Mouse (Mus musculus) left cerebral cortex, adult 8-10 months (tissue): ENCODE results near the gene Stx6. TPM values are rescaled to one million over a fixed set of nuclear protein-coding genes. Genes with fewer than 3 reads are reported as not detected.

Experiments
- DNase-seq, 2 experiments: peaks; one replicate each; pipeline ENCODE4 v3.0.0; 2022; ENCODE audit warnings: low spot score in 2 of 2
- total RNA-seq, 4 experiments: library from RNA; stranded (reverse); gene quantifications; 2 replicates each; pipeline ENCODE4 v1.2.4; 2022

Stx6 gene
- 100 to 1,000 TPM; 117 to 129 (median 119) TPM for total RNA-seq

DNA sequence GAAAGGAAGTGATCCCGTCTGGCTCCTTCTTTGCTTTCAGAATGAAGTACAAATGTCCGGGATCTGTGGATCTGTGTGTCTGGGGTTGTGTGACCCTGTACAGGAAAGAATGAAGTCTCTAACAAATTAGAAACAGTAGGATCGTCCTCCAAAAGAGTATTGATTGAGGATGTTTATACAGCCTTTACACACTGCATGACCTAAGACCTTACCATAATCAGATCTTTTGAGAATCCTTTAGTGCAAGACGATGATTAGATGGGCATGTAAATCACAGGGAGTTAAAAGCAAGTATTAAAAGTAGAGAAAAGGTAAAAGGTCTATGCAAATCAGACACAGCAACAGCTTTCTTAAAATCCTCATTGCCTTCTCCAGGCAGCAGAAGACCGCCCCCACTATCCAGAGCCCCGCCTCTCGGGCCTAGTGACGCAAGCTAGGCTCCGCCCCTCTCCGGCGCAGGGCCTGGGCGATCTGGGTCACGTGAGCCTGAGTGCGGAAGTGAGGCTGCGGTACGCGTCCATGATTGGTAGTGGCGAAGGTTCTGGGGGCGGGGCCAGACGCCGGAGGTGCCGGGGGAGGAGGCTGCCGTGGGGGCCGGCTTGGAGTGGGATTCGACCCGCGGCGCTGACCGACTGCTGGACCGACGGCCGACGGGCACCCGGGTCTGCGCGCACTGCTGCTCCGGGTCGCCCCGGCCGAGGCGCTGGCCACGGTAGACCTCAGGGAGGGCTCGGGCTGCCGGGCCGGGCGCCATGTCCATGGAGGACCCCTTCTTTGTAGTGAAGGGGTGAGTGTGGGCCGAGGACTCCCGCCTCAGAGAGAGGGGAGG, at the start of gene Stx6:
Gene Stx6 (plus strand): TSS at position 575 of the 829 bp plus-strand sequence.
- peak; percentile 92 to 96 for DNase-seq

DNA sequence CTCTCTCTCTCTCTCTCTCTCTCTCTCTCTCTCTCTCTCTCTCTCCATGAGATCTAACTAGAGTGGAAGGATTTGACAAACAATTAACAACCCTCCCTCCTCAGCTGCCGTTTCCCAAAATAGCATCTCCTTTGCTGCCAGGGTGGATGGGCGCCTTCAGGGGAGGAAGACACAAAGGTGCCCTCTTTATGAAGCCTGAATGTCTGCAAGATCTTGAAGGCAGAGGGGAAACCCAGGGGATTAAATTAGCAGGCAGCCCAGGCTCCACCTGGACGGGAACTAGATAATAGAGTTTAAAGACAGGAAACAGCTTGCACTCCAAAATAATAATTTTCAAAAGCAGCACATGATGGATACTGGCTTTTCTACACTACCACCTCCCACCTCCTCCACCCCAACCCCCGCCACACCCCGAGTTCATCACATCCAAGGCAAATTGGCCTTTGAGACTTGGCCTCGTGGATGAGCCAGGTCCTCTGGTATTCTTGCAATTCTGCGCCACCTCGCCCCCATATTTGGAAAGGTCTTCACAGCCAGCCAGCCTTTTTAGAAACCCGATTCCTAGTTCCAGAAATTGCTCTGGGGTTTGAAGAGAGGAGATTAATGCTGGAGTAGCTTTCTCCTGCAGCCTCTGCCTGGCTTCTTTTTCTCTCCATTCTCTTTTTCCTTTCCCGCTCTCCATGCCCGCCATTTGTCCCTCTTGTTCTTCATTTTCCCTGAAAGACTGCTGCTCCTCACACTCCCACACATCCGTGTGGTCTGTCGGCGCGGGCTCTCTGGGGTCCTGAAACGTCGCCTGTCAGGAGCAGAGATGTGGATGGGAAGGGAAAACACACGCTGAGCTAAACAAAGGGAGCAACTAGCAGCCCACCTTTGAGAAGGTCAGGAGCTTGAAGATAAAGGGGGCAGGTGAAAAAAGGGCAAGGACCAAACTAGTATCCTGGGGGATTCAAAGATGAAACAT, 48.8 kb upstream of the Stx6 start:
- DNase-seq, result no peak

DNA sequence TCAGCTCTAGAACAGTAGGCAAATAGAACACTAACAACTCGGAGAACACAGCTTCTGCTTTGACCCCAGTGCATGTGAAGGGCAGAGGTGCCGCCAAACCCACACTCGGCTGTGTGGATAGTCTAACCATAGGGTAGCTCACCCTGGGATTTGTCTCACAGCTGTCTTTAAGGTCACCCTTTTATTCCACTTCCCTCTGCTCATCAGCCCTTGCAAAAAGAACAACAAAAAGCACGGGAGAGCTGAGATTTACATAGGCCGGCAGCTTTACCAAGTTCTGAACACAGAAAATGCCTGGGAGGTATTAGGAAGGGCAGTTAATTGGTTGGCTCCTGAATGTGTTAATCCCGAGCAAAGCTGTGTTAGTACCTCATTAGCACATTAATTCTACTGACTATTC, 47.0 kb upstream of the Stx6 start:
- DNase-seq, result no peak

DNA sequence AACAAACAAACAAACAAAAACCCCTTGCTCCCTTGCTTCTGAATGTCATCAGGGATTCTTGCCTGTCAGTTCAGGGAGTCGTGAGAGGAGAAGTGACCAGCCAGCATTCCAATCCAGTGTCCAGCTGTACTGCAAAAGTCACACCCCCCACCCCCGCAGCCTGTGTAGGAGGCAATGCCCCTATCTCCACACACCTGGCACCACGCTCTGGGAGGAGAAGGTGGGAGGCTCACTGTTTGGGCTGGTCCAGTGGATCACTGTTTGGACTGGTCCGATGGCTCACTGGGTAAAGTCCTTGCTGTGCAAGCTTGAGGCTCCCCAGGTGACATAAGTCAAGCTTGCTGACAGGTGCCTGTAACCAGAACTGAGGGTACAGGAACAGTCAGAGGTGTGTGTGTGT, 46.4 kb upstream of the Stx6 start:
- DNase-seq, result no peak

- DNase-seq, result no peak
Observed at GRCm38 (mm10) chr1:155112875-155113274, 45.6 kb upstream of the Stx6 start.

DNA sequence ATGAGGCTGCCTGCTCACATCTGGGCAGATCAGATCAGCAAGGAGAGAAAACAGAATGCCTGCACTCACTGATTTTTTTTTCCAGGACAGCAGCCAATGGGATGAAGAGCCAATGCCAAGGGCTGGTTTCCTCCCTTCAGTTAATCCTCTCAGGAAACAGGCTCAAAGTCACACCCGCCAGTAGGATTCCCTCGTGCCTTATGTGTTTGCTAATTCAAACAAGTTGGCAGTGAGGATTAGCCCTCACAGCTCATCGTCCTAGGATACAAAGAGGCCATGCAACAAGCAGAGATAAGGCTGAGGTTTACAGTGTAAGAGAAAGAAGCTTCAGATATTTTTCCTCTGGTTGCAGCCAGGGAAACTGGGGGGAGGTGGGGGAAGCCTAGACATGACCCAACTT, 44.6 kb upstream of the Stx6 start:
- no peak for DNase-seq

GRCm38 (mm10) chr1:155119719-155120118, 38.8 kb upstream of the Stx6 start:
- DNase-seq, result no peak

DNA sequence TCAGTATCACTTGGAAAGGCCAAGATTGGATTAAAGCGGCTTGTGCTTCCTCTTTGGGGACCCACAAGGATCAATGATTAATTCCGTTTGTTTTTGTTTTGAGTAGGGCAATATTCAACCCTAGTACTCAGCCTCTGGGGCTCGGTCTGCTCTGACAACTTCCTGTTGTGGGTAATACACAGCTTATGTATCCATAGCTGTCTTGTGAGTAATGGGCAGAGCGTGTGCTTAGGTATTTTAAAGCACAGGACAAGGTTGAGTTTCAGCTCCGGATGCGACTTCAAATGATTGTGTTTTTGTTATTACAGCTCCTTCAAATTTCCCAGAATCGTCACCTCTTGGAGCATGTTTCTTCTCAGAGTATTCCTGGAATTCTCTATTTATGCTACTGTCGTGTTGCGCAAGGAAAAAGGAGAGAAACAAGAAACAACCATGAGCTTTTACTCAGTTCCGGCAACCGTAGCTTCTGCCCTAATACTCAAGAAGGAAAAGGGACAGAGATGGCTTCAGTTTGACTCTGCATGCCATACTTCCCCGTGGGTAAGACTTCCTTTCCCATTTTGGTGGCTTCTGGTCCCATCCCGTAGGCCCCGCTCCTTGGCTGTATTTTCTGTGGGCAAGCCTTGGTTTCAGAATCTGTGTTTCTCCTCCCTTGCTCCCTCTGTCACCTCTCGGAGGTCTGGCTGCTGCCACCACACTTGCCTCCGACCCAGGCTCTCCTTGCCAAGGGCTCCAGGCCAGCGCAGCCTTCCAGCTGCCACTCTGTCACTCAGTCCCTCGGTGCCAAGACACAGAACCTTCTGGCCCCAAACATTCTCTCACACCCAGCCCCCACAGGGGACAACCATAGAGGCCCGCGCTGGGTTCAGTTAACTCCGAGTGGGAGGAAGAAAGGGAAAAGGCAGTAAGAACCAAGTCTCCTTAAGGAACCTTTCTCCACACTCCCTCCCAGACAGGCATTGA, 36.3 kb upstream of the Stx6 start:
- DNase-seq, result peak in 1 of 2 experiments; percentile 27

DNA sequence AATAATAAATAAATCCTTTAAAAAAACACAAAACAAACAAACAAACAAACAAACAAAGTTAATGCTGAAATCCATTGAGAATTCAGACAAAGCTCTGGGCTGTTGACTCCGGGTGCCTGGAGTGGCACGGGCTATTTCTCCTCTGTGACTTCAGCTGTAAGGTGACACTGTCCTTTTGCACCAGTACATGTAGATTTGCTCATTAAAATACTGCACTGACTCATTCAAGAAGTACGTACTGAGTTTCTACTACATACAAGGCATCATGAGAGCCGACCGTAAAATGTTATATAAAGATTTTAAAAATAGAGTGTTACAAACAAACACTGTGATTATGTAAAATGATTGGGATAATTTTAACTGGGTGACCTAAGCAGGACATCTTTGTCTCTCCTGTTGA, 34.1 kb upstream of the Stx6 start:
- DNase-seq, result no peak

DNA sequence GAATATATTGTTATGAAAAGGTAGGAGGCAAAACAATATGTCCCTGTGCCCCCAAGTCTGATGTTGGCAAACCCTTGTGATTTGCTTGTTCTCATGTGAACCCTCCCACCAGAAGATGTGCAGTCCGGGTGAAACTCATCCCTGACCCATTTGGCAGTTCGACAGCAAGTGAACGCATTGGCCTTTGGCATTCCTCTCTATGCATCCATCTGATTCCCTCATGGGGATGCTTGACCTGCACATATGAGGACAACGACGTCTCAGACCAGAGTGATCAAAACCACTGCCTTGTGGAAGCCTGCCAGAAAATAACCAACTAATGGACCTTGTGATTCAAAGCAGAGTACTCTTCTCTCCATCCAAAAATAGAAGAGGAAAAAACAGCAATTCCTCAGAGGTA, 31.8 kb upstream of the Stx6 start:
- no peak for DNase-seq

GRCm38 (mm10) chr1:155127429-155127934, 31.0 kb upstream of the Stx6 start:
- DNase-seq, result no peak

- DNase-seq, result no peak
Observed at GRCm38 (mm10) chr1:155134866-155135265, 23.6 kb upstream of the Stx6 start.

DNA sequence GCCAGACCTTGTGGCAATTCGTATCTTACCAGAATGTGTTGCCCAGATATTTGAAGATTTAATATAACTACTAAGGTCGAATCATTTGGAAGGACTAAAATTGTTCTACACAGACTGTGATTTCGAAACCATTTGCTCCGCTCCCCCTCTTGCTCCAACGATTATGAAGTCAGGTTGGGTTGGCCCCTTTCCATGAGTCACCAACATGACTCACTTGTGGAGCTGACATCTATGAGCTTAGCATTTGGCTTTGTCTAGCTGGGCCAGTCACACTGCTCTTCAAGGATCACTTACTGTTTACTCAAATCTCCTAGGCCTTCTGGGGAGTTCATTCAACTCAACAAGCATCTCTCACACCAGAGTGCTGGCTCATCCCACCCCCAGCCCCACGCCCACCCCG, 19.7 kb upstream of the Stx6 start:
- DNase-seq, result no peak

GRCm38 (mm10) chr1:155140076-155140475, 18.4 kb upstream of the Stx6 start:
- peak in 1 of 2 experiments; percentile 25 for DNase-seq

DNA sequence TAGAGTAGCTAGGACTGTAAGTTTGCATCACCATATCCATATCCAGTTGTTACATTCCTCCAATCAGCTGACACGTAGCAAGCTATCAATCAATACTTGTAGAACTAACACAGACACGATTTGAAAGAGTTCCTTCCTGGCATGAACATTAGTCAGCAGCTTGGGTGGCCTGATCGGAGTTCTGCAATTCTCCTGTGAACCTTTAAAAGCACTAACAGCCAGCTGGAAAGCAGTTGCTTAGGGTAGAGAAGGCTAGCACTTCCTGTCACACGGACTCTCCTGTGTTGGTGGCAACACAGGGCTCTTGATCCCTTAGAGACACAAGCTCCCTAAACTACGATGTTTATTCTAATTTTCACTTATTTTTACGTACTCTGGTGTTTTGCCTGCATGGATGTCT, 12.9 kb upstream of the Stx6 start:
- DNase-seq, result no peak

DNA sequence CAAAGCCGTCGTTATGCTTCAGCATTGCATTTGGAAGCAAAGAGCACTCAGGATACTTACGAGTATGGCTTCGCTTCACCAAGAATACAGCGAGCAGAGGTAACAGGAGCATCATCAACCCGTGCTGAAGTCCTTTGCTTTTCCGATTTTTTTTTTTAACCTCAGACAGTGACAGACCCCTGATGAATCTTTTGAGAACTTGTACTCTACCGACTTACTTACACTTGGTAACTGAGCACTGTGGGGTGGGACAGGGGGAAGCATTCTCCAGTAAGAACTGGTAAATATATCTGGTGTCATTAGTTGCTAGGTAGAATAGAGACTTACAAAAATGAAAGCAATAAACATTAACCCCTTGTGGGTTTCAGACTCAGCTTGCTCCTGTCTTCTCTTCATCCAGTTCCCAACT, 11.9 kb upstream of the Stx6 start, which contains the start of gene Mr1:
Gene Mr1 (minus strand): TSS at position 243 of the 409 bp plus-strand sequence.
- DNase-seq, result peak in 1 of 2 experiments; percentile 36

- no peak for DNase-seq
Observed at GRCm38 (mm10) chr1:155147228-155147627, 11.3 kb upstream of the Stx6 start.

DNA sequence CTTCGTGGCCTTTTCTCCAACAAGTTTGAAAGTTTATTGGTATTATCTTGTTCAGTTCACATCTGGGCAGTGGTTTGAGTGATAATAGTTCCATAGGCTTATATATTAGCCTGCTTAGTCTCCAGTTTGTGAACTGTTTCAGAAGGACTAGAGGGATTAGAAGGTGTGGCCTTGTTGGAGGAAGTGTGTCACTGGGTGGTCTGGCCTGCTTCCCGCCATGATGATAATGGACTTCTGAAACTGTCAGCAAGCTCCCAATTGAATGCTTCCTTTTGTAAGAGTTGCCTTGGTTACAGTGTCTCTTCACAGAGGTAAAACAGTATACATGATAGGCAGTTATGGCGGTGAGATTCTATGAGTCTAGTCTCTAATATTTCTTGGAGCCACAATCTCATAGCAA, 9.1 kb upstream of the Stx6 start:
- no peak for DNase-seq

DNA sequence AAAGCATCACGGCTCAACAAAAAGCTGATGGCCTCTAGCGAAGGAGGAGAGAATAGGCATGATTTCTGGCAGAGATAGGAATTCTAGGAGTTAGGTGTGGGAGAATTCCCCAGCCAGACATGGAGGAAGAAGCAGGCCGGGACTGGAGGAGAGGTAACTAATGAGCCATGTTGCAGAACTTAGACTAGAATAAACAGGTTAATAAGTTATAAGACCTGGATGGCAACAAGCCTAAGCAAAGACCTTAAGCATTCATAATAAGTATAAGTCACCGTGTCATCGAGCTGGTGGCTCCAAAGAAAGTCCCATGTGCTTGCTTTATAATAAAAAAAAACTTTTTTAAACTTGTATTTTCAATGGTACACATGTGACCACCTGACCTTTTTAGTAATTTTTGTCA, 7.7 kb upstream of the Stx6 start:
- DNase-seq, result no peak

GRCm38 (mm10) chr1:155153906-155154305, 4.6 kb upstream of the Stx6 start:
- no peak for DNase-seq
